Mouse (Mus musculus) left cerebral cortex, adult 2 months (tissue): ENCODE results near the gene Olfr1448. TPM values are rescaled to one million over a fixed set of nuclear protein-coding genes. Genes with fewer than 3 reads are reported as not detected.
"Not testable (repeated sequence)": the region's sequence is repeated elsewhere in the genome, so short reads cannot be mapped to it uniquely, and the experiment has no call there.

Experiments
- DNase-seq, 2 experiments: peaks; one replicate each; pipeline ENCODE4 v3.0.0; 2021 to 2022; ENCODE audit warnings: low spot score in 2 of 2, mixed read lengths in 1 of 2; ENCODE audit errors: extremely low spot score in 1 of 2
- H3K27ac ChIP-seq: fragments of 200-600 bp; 2 replicates; pipeline ENCODE4 v1.8.1; 2022
- H3K4me3 ChIP-seq: fragments of 200-600 bp; 2 replicates; pipeline ENCODE4 v1.8.1; 2022
- CTCF ChIP-seq: fragments of 200-600 bp; IDR thresholded peaks from 2 replicates; pipeline ENCODE4 v1.8.1; 2022; ENCODE audit warnings: antibody characterized with exemption, mild to moderate bottlenecking, moderate library complexity
- intact Hi-C: fragments of 180-260 bp; cut with DNase I; formaldehyde crosslinking; loops from one replicate; pipeline ENCODE4 v1.15.1; 2025
- long read RNA-seq, 2 experiments: library from polyadenylated mRNA; stranded (forward); transcript quantifications; one replicate each; pipeline ENCODE4 v2.0.0; 2021; ENCODE audit warnings: borderline mapping rate in 2 of 2
- total RNA-seq, 2 experiments: library from RNA; stranded (reverse); gene quantifications; 2 replicates each; pipeline ENCODE4 v1.2.3; 2021

Olfr1448 gene
- not detected for total RNA-seq
- long read RNA-seq, experiment 1 = 0 reads
- long read RNA-seq, experiment 2 = 0 reads

DNA sequence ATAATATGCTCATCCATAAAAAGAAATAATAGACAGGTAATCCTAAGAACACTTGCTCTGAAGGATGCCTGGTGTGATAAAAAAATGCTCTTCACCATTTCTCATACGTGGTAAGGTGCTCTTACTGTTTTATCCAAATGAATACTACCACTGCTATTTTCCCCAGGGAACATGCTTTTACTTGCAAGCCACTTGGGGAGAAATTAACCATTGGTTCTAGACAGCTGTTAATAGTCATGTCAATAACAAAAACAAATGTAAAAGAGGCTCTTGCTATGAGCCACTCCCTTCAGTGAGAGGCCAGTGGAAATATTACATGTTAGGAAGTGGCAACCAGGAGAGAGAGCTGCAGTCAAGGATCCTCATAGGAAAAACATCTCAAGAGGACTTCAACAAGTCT, at the start of gene Olfr1448:
Olfr1448 (minus strand) TSS at position 101 of the 400 bp plus-strand sequence.
- intact Hi-C loops = no loop called here
- DNase-seq = no peak
- Histone ChIP-seq H3K4me3 (no peak within 1 kb of the TSS), H3K27ac (no peak within 1 kb of the TSS)
- no peak for TF ChIP-seq CTCF

GRCm38 (mm10) chr19:12970082-12970481, 45.9 kb upstream of the Olfr1448 start:
- H3K4me3 ChIP-seq, DNase-seq, intact Hi-C loops, H3K27ac ChIP-seq: not testable (repeated sequence)

DNA sequence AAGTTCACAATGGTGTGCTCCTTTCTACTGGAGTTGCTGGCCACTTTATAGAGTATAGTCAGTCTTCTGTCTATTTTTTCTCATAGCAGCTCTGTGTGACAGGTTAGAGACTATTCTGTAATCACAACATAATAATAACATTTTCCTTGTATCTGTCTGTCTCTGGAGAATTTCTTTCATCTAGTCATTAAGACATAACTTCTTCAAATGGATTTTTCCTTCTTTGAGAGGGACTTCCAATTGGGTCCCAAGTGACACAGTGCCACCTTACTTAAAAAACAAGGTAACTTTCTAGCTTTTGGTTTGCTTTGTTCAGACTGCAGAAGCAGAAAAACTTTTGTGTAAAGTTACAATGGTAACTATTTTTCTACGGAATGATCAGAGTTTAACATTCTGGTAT, 25.7 kb upstream of the Olfr1448 start, which contains the start of gene Olfr1450:
Olfr1450 (plus strand) TSS at position 301 of the 400 bp plus-strand sequence.
- no peak for DNase-seq
- Histone ChIP-seq H3K27ac (no peak within 1 kb of the TSS), H3K4me3 (no peak within 1 kb of the TSS)
- intact Hi-C loops = no loop called here
- no peak for TF ChIP-seq CTCF

DNA sequence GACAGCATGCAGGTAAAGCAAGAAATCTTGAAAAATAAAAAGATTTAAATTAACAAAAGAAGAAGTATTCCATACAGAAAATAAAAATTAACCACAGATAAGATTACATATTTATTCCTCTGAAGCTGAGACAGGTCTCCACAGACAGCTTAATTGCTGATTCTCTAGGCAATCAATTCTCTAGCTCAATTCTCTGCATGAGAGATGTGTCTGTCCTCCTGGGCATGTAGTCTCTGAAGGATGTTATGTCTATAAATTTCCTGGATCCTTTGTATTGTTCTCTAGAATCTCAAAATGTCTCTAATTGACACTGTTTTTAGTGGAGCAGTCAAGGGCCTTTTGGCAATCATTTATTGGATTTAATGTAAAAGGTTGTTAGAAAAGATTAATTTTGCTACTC, 6.3 kb upstream of the Olfr1448 start, which contains the start of gene Olfr1449:
Olfr1449 (plus strand) TSS at position 301 of the 400 bp plus-strand sequence.
- DNase-seq = no peak
- intact Hi-C loops = no loop called here
- no peak within 1 kb of the TSS for H3K27ac ChIP-seq
- TF ChIP-seq CTCF = no peak
- no peak within 1 kb of the TSS for H3K4me3 ChIP-seq

- no peak within 1 kb of the TSS for H3K27ac ChIP-seq
- DNase-seq = no peak
- no peak for TF ChIP-seq CTCF
- intact Hi-C loops = no loop called here
- no peak within 1 kb of the TSS for H3K4me3 ChIP-seq
Measured at GRCm38 (mm10) chr19:12903643-12904042, 20.6 kb downstream of the Olfr1448 start, which contains the start of gene Olfr1447. Olfr1447 (minus strand) TSS chr19:12903743.

DNA sequence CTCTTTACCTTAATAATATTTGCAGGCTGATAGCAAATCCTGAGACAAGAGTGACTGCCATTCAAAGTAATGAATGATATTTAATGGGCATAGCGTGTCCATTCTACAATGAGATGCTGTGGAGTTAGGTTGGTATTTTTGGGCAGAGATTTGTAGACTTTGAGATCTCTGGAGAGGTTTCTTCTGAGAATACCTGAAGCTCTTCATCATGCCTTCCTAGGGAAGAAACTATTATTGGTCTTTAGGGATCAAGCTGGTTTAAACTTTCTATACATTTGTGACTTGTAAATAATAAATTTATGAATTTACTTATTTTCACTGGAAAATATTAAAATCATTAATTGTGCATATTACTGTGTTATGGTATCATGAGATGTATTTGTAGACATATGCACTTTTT, 30.8 kb downstream of the Olfr1448 start, which contains the start of gene Olfr1446:
Olfr1446 (minus strand) TSS at position 101 of the 400 bp plus-strand sequence.
- no peak for TF ChIP-seq CTCF
- DNase-seq = no peak
- intact Hi-C loops = no loop called here
- Histone ChIP-seq H3K4me3 (no peak within 1 kb of the TSS), H3K27ac (no peak within 1 kb of the TSS)

DNA sequence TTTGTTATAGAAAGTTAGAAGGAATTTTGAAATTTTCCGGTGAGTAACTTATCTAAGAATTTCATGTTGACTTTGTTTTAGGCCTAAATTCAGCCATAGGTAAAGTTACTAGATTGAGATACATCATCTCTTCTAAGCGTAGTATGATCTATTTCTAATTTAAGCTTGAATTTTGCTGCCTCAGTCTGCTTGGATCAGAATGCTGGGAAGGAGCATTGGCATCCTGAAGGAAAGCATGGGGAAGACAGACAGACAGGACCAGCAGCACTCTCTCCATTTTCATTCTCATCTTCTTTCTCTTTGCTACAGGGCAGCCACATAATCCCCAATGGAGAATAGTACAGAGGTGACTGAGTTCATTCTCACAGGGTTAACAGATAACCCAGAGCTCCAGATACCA, 40.7 kb downstream of the Olfr1448 start, which contains the start of gene Olfr1445:
Olfr1445 (plus strand) TSS at position 301 of the 400 bp plus-strand sequence.
- no peak for TF ChIP-seq CTCF

More for the DNA sequence above, 40.7 kb downstream of the Olfr1448 start, which contains the start of gene Olfr1445:
- intact Hi-C loops = no loop called here
- no peak within 1 kb of the TSS for H3K4me3 ChIP-seq
- DNase-seq = no peak
- H3K27ac ChIP-seq = no peak within 1 kb of the TSS

Other genes with a start within 250 kb of the Olfr1448 start
- gene Olfr1443, start 246.3 kb downstream of the Olfr1448 start, total RNA-seq = not detected
- gene Keg1, start 228.6 kb downstream of the Olfr1448 start, total RNA-seq = not detected
- gene Cntf, start 158.8 kb downstream of the Olfr1448 start, total RNA-seq = 1 to 10 TPM; 2.3 to 4.0 TPM
- gene Zfp91, start 128.3 kb downstream of the Olfr1448 start, total RNA-seq = 10 to 100 TPM; 89.2 to 97.0 TPM
- gene Lpxn, start 128.2 kb downstream of the Olfr1448 start, total RNA-seq = 1 to 10 TPM; 1.4 to 1.5 TPM
- gene Gm5244, start 77.7 kb downstream of the Olfr1448 start, total RNA-seq = not detected
- not detected for gene Olfr1444, start 67.1 kb downstream of the Olfr1448 start, total RNA-seq
- gene Olfr1445, start 40.6 kb downstream of the Olfr1448 start, total RNA-seq = not detected
- gene Olfr1446, start 30.9 kb downstream of the Olfr1448 start, total RNA-seq = not detected
- not detected for gene Olfr1447, start 20.7 kb downstream of the Olfr1448 start, total RNA-seq
- gene Olfr1449, start 6.4 kb upstream of the Olfr1448 start, total RNA-seq = not detected
- gene Olfr1450, start 25.8 kb upstream of the Olfr1448 start, total RNA-seq = not detected
- gene Olfr1451, start 70.6 kb upstream of the Olfr1448 start, total RNA-seq = not detected
- not detected for gene Olfr1453, start 103.9 kb upstream of the Olfr1448 start, total RNA-seq
- gene Olfr1454, start 136.2 kb upstream of the Olfr1448 start, total RNA-seq = not detected
- gene Olfr1457, start 173.5 kb upstream of the Olfr1448 start, total RNA-seq = not detected
- not detected for gene Olfr1458, start 182.4 kb upstream of the Olfr1448 start, total RNA-seq
- gene Olfr1459, start 225.1 kb upstream of the Olfr1448 start, total RNA-seq = under 1 TPM; 0.16 to 0.19 TPM
- gene Olfr1461, start 238.6 kb upstream of the Olfr1448 start, total RNA-seq = not detected